Mouse (Mus musculus) MEL (cell line): ENCODE data around the gene Arl13b.

ENCODE experiments used
- CHD1 ChIP-seq: IDR thresholded peaks from 2 replicates; pipeline ENCODE4 v1.6.1; 2012; ENCODE audit warnings: low read depth, mild to moderate bottlenecking, inconsistent platforms, low read length, improper control_type of control experiment
- CTCF ChIP-seq, 3 experiments: IDR thresholded peaks in 2 of 3; conservative IDR thresholded peaks in 1 of 3; 2 replicates each; pipeline ENCODE4 v1.5.1; 2011 to 2012; ENCODE audit warnings: low read length in 3 of 3, low read depth in 2 of 3, mild to moderate bottlenecking in 2 of 3, improper control_type of control experiment in 1 of 3, inconsistent platforms in 1 of 3, mixed read lengths in 1 of 3, moderate library complexity in 1 of 3; ENCODE audit not compliant: control insufficient read depth in 1 of 3, insufficient read depth in 1 of 3, poor library complexity in 1 of 3, severe bottlenecking in 1 of 3
- E2F4 ChIP-seq: IDR thresholded peaks from 2 replicates; pipeline ENCODE4 v1.6.1; 2011; ENCODE audit warnings: low read depth, low read length, improper control_type of control experiment, borderline replicate concordance
- GATA1 ChIP-seq: IDR thresholded peaks from 2 replicates; pipeline ENCODE4 v1.6.1; 2011; ENCODE audit warnings: low read depth, low read length, improper control_type of control experiment
- KAT2A ChIP-seq: conservative IDR thresholded peaks from 2 replicates; pipeline ENCODE4 v1.6.1; 2012; ENCODE audit warnings: low read depth, low read length, improper control_type of control experiment, inconsistent platforms
- MAFK ChIP-seq: IDR thresholded peaks from 2 replicates; pipeline ENCODE4 v1.6.1; 2011; ENCODE audit warnings: low read depth, mild to moderate bottlenecking, low read length, improper control_type of control experiment, borderline replicate concordance
- MAX ChIP-seq: IDR thresholded peaks from 2 replicates; pipeline ENCODE4 v1.6.1; 2011; ENCODE audit warnings: low read length, improper control_type of control experiment
- MAZ ChIP-seq: IDR thresholded peaks from 2 replicates; pipeline ENCODE4 v1.6.1; 2012; ENCODE audit warnings: low read depth, mild to moderate bottlenecking, inconsistent platforms, low read length, improper control_type of control experiment
- POLR2AphosphoS5 ChIP-seq: IDR thresholded peaks from 2 replicates; pipeline ENCODE4 v1.6.1; 2012; ENCODE audit warnings: low read depth, borderline replicate concordance, mild to moderate bottlenecking, inconsistent platforms, low read length, moderate library complexity, mixed read lengths
- SIN3A ChIP-seq: IDR thresholded peaks from 2 replicates; pipeline ENCODE4 v1.6.1; 2012; ENCODE audit warnings: low read length, improper control_type of control experiment, inconsistent platforms
- TCF12 ChIP-seq: IDR thresholded peaks from 2 replicates; pipeline ENCODE4 v1.6.1; 2014; ENCODE audit warnings: low read depth, mild to moderate bottlenecking, inconsistent platforms, low read length, improper control_type of control experiment, moderate library complexity
- ZC3H11A ChIP-seq: IDR thresholded peaks from 2 replicates; pipeline ENCODE4 v1.6.1; 2012; ENCODE audit warnings: low read depth, mild to moderate bottlenecking, inconsistent platforms, low read length, improper control_type of control experiment
- ZKSCAN1 ChIP-seq: IDR thresholded peaks from 2 replicates; pipeline ENCODE4 v1.6.1; 2012; ENCODE audit warnings: low read depth, mild to moderate bottlenecking, inconsistent platforms, low read length, improper control_type of control experiment, moderate library complexity
- ZNF384 ChIP-seq: IDR thresholded peaks from 2 replicates; pipeline ENCODE4 v1.6.1; 2012; ENCODE audit warnings: low read depth, mild to moderate bottlenecking, inconsistent platforms, low read length, improper control_type of control experiment

DNA sequence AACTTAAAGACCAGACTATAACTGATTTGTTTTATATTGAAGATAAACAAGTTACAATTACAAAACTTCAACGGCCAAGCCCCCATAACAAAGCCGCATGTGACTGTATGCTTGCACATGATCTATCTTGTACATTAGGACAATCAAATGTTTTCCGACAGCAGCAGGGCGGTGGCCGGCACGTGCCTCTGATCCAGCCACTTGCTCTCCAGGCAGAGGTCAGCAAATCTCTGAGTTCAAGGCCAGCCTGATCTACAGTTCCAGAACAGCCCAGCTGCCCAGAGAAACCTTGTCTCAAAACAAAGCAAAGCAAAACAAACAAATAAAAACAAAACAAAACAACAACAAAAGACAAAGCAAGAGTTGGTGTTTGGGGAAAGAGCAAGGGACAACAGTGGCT, 8.5 kb upstream of the Arl13b start:
- TF ChIP-seq SIN3A (no peak), ZKSCAN1 (no peak), GATA1 (no peak), CHD1 (no peak), CTCF (IDR thresholded peaks at IDR 0.05 in 2 of 3, conservative IDR thresholded peaks at IDR 0.05 in 1 of 3; ENCODE audit: control insufficient read depth in 1 of 3, insufficient read depth in 1 of 3, low read depth in 2 of 3, low read length in 3 of 3, poor library complexity in 1 of 3, severe bottlenecking in 1 of 3) (no peak), KAT2A (no peak), POLR2AphosphoS5 (no peak), MAZ (no peak), ZC3H11A (no peak), MAFK (no peak), ZNF384 (no peak), TCF12 (no peak), E2F4 (no peak), MAX (no peak)
